Mouse (Mus musculus) left cerebral cortex, postnatal 25 days (tissue): ENCODE data around the gene Ubxn7. TPM values are rescaled to one million over a fixed set of nuclear protein-coding genes. Genes with fewer than 3 reads are reported as not detected.

Experiments
- DNase-seq, 2 experiments: peaks; one replicate each; pipeline ENCODE4 v3.0.0; 2022; ENCODE audit warnings: low spot score in 2 of 2, mixed read lengths in 1 of 2
- intact Hi-C: fragments of 180-260 bp; cut with DNase I; formaldehyde crosslinking; loops from one replicate; pipeline ENCODE4 v1.15.1; 2025
- total RNA-seq, 2 experiments: library from RNA; stranded (reverse); gene quantifications; 2 replicates each; pipeline ENCODE4 v1.2.3; 2021

Gene Ubxn7
- total RNA-seq, 2 experiments from 2014 or later: 46.8 to 50.1 TPM

GRCm38 (mm10) chr16:32363530-32363929 lies 31.5 kb downstream of the Ubxn7 start:
- DNase-seq: peak in 1 of 2 experiments; percentile 27
- intact Hi-C loops: no loop called here

DNA sequence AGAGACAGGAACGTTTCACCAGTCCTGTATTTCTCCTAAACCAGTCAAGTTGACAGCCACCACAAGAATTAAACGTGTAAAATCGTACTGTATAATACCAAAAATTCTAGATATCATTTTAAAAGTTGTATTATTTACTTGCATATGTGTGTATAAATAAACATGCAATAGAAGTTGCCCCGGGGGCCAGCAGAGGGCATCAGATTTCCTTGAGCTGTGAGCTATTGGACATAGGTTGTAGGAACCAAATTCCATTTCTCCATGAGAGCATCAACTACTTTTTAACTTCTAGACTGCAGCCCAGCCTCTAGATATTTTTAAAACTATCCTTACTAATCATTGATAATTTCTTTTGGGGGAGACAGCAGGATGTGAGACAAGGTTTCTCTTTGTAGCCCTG lies 39.3 kb downstream of the Ubxn7 start:
- peak; percentile 8 to 9 for DNase-seq
- intact Hi-C loops: no loop called here

- intact Hi-C loops: no loop called here
- no peak for DNase-seq
Observed at GRCm38 (mm10) chr16:32379575-32379974, 47.5 kb downstream of the Ubxn7 start.

DNA sequence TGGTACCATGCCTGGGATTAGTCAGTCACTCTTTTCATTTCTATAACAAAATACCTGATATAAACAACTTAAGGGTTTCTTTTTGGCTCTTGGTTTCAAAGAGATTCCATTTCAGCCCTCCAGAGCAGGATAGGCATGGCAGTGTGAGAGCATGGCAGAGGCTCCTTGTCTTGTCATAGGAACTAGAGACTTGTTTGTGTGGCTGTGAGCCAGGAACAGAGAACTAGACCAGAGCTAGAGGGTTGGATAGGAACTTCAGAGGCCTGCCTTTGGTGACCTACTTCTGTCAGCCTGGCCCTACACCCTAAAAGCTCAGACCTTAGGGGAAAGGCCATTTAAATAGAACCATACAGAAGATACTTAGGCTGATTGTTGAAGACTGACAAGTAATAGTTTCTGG lies 50.8 kb downstream of the Ubxn7 start:
- DNase-seq: no peak
- intact Hi-C loops: loop anchor here (5.0 kb wide), 1 partner anchor 96 kb away; no protein-coding TSS in a partner anchor

DNA sequence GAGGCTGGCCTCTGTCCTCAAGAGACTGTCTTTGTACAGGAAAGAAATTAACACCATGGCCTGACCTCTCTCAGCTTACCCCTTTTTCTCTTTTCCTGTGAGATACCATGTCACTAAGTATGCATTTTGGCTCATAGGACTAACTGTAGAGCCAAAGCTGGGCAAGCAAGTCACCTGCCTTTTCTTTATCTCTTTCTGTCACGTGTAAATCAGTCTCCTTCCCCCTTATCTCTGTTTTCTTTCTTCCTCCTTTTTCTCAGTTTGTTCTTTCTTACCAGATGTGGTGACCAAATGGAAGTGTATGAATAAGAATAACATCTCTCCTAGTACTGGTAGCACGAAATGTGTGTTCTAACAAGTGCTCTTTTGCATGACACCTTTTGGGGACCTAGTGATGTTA lies 52.8 kb downstream of the Ubxn7 start:
- intact Hi-C loops: loop anchor here (5.0 kb wide), 1 partner anchor 98 kb away; no protein-coding TSS in a partner anchor
- no peak for DNase-seq

GRCm38 (mm10) chr16:32386826-32387225 lies 54.8 kb downstream of the Ubxn7 start:
- no peak for DNase-seq
- intact Hi-C loops: no loop called here

- intact Hi-C loops: no loop called here
- no peak for DNase-seq
Observed at GRCm38 (mm10) chr16:32389049-32389448, 57.0 kb downstream of the Ubxn7 start.

GRCm38 (mm10) chr16:32389841-32390240 lies 57.8 kb downstream of the Ubxn7 start:
- DNase-seq: no peak

GRCm38 (mm10) chr16:32390882-32391281 lies 58.8 kb downstream of the Ubxn7 start:
- DNase-seq: no peak
- intact Hi-C loops: no loop called here

More at GRCm38 (mm10) chr16:32389841-32390240, 57.8 kb downstream of the Ubxn7 start:
- intact Hi-C loops: no loop called here

GRCm38 (mm10) chr16:32395679-32396540 lies 63.9 kb downstream of the Ubxn7 start:
- no peak for DNase-seq
- intact Hi-C loops: no loop called here

GRCm38 (mm10) chr16:32396541-32396835 lies 64.4 kb downstream of the Ubxn7 start:
- intact Hi-C loops: no loop called here
- no peak for DNase-seq

- no peak for DNase-seq
- intact Hi-C loops: no loop called here
Observed at GRCm38 (mm10) chr16:32398206-32398605, 66.1 kb downstream of the Ubxn7 start.

- peak in 1 of 2 experiments; percentile 18 for DNase-seq
- intact Hi-C loops: no loop called here
Observed at GRCm38 (mm10) chr16:32400267-32400666, 68.2 kb downstream of the Ubxn7 start, which contains the start of gene Tm4sf19. Tm4sf19 (plus strand) TSS chr16:32400506.

DNA sequence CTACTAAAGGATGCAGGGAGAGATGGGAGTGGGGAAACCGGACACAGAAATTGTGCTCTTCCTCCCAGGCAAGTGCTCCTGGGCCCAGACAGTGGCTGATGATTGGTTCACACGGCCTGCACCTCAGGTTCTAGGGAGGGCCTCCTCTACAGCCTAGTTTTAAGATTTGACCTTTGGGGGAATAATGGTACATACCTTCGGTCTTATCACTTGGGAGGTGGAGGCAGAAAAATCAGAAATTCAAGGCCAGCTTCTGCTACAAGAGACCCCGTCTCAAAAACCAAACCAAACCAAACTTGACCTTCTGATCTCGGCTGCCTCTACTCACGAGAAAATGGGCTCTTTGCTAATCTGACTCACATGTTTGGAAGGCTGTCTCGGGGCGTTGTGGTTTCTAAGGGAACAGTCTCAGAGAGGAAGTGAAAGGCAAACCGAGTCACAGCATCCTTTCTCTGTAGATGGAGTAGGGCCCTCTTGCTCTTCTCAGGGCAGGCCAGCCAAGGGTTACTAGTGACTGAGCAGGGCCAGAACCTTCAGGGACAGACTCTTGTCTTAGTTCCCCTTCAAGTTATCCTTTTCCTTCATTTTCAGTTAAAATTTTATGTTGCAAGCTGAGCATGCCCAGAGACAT lies 69.4 kb downstream of the Ubxn7 start:
- DNase-seq: no peak

GRCm38 (mm10) chr16:32402818-32403217 lies 70.8 kb downstream of the Ubxn7 start:
- intact Hi-C loops: no loop called here
- DNase-seq: no peak

More for the DNA sequence above, 69.4 kb downstream of the Ubxn7 start:
- intact Hi-C loops: no loop called here

DNA sequence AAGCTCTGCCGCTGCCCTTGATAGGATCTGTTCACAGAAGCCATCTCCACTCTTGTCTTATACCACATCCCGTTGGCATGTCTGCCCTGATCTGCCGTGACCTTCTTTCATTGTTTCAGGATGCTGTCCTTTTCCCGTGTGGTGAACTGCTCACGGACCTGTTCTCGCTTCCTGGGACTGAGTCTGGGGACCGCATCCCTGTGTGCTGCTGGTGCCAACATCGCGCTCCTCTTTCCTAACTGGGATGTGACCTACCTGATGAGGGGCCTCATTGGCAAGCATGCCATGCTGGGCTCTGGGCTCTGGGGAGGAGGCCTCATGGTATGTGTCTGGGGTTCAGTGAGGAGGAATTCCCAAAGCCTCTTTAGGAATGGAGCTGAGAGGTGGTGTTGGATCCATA lies 73.7 kb downstream of the Ubxn7 start:
- intact Hi-C loops: no loop called here
- DNase-seq: no peak

DNA sequence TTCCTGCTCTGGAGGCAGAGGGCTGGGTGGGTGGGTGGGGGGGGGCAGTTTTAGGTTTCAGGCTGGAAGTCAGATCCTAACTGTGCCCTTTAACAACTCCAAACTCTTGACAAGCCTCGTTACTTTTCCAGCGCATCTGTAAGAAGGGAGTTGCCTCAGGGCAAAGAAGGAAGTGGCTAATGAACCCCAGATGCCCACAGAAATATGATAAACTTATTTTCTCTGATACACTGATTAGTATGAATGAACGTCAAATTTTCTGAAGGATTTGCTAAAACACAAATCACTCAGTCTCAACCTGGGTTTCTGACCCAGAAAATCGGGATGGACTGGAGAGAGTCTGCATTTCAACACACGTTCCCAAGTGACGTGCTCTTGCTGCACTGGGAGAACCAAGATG lies 74.6 kb downstream of the Ubxn7 start:
- intact Hi-C loops: no loop called here
- no peak for DNase-seq

- no peak for DNase-seq
- intact Hi-C loops: no loop called here
Observed at GRCm38 (mm10) chr16:32407730-32408129, 75.7 kb downstream of the Ubxn7 start.

DNA sequence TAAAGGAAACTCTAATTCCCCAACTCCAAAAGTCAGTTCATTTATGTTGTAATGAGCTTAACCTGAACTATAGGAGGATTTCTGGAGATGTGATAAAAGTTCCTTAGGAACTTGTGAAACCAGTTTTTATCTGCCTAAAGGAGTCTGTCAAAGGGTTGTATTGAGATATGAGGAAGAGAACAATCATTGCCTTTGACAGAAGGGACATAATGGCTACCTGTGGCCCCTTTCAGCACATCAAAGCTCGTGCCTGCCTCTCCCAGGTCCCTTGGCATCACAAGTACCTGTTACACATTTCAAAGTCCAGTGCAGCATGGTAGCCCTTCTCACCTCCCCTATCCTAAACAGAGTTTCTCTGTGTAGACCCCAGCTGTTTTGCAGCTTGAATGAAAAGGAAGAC lies 85.4 kb downstream of the Ubxn7 start:
- no peak for DNase-seq
- intact Hi-C loops: no loop called here

DNA sequence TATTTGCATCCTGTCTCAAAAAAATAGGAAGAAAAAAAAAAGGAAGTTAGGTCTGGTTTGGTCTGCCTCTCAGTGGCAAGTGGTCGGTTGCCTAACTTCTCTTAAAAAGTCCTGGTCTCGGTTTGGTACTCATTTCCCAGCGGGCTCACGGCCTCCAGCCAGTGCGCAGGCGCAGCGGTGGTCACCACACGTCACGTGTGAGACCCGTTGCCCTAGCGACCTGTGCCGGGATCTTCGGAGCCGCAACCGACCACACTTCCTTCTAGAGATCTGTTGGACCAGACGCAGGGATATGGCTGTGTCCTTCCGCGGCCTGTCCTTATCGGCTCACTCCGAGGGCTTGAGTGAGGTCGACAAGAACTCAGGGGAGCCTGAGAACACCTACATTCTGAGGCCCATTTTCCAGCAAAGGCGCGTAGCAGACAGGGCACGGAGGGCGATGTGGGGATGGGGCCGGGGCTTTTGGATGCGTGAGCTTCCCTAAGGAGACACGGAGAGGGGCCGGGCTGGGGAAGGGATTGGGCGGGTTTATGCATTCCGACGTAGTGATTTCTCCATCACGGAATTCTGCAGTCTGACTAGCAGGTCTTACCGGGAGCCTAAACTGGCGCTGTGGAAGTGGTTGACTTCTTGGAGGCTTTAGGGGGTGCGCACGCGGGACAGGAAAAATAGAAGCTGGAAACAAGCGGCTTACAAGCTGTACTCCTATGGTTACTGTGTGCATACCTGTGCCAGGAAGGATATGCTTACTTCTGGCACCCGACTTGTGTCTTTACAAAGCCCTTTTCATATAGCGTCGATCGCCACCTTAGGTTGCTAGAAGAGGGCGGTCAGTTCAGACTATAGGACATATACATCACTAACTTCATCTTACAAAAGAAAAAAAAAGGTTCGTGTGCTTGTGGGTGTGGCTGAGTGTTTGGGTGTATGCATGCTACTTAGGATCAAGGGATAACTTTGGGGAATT lies 87.7 kb downstream of the Ubxn7 start, which contains the start of gene Tctex1d2:
TSS of gene Tctex1d2 (plus strand) at position 186 of the 967 bp plus-strand sequence.
- intact Hi-C loops: no loop called here

More for the DNA sequence above, 87.7 kb downstream of the Ubxn7 start, which contains the start of gene Tctex1d2:
- DNase-seq: peak; percentile 93 to 96
